ENCODE assay signal across 8 mouse cellular contexts in the genomic region with DNA sequence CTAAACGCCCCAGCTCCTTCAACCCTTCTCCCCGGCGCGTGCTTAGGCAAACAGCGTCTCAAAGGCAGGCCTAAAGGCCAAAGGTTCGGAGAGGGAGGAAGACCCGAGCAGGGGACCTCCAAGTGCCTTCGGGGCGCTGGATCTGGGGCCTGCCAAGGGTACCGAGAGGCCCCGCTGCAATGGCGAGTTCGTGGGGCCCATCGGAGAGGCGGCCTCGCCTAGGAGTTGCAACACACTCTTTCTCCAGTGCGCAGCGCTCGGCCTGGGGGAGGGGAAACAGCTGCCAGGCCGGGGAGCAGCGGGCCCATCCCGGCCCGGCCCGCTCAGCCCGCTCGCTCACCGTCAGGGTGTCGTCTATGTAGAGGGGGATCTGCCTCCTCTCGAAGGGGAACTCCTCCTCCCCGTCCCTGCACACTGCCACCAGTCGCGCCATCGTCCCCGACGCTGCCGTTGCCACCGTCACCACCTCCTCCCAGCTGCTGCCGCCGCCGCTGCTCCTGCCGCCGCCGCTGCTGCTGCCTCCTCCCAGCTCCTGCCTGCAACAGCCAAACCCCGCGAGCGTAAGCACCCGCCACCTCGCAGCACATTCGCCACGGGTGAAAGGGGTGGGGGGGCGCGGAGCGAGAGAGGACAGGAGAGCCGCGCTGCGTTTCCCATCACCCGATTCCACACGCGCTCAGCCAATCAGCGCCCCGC. TPM values are rescaled to one million over a fixed set of nuclear protein-coding genes. Genes with fewer than 3 reads are reported as not detected.
A peak's percentile ranks its signal among the peaks of the same experiment; 100 is the strongest.
DNase-seq lines count a peak whose midpoint lies in the region; ATAC-seq and TF ChIP-seq lines count a peak whose summit lies in the region.

No protein-coding gene starts in this region.

- DNase-seq in A20 (ENCODE audit: low read depth, low spot score), result peak; percentile 95
- DNase-seq in heart, adult 9 months (ENCODE audit: low spot score in 2 of 2), result peak; percentile 92
- DNase-seq in kidney, adult 9 months, result peak; percentile 95
- peak; percentile 96 for DNase-seq in limb, embryonic 14.5 days (ENCODE audit: low spot score)
- DNase-seq in spleen, adult 2 months (ENCODE audit: low read depth in 1 of 2, low spot score in 2 of 2), result peak; percentile 87 to 88

- no peaks in the 10 kb centered on the region for H3K27me3 ChIP-seq in embryonic facial prominence, embryonic 15.5 days
- H3K27me3 ChIP-seq in limb, embryonic 14.5 days (ENCODE audit: control insufficient read depth, insufficient read depth, low read length), result no peaks in the 10 kb centered on the region
- H3K27me3 ChIP-seq in midbrain, embryonic 16.5 days (ENCODE audit: control insufficient read depth, insufficient read depth, low read depth, low read length), result no peaks in the 10 kb centered on the region
- no peaks in the 10 kb centered on the region for H3K27me3 ChIP-seq in spleen, adult 2 months (ENCODE audit: control insufficient read depth, insufficient read depth, low read length)

- no peaks in the 10 kb centered on the region; the same call in 1 of the 2 replicates for H3K4me1 ChIP-seq in bone marrow, adult 2 months (ENCODE audit: control insufficient read depth, insufficient read depth, low read length)
- peaks cover 7% of the 10 kb centered on the region; the same call in 1 of the 2 replicates for H3K4me1 ChIP-seq in embryonic facial prominence, embryonic 15.5 days
- peaks cover 13% of the 10 kb centered on the region for H3K4me1 ChIP-seq in limb, embryonic 14.5 days (ENCODE audit: control insufficient read depth, insufficient read depth, low read length)
- peaks cover 25% of the 10 kb centered on the region for H3K4me1 ChIP-seq in midbrain, embryonic 16.5 days (ENCODE audit: control insufficient read depth, insufficient read depth, low read length)
- peaks cover 7% of the 10 kb centered on the region; the same call in 1 of the 2 replicates for H3K4me1 ChIP-seq in spleen, adult 2 months (ENCODE audit: control insufficient read depth, insufficient read depth, insufficient read length)

- TF ChIP-seq CTCF in bone marrow, adult 2 months (IDR thresholded peaks at IDR 0.05; ENCODE audit: control insufficient read depth, insufficient read depth, low read length), result no peak
- no peak for TF ChIP-seq CTCF in spleen, adult 2 months (IDR thresholded peaks at IDR 0.05; ENCODE audit: extremely low read depth, insufficient read depth, insufficient read length, insufficient replicate concordance)

- H3K4me2 ChIP-seq in embryonic facial prominence, embryonic 15.5 days (replicated peaks), result peak overlapping the region; percentile 73
- peak overlapping the region; percentile 69 for H3K4me2 ChIP-seq in limb, embryonic 14.5 days (replicated peaks; ENCODE audit: low read depth, low read length, severe bottlenecking)
- peak overlapping the region; percentile 78 for H3K4me2 ChIP-seq in midbrain, embryonic 16.5 days (ENCODE audit: low read length)

- peak overlapping the region; percentile 97 for H3K9ac ChIP-seq in embryonic facial prominence, embryonic 15.5 days
- peak overlapping the region; percentile 73 for H3K9ac ChIP-seq in limb, embryonic 14.5 days (ENCODE audit: low read depth, low read length, severe bottlenecking)
- peak overlapping the region; percentile 75 for H3K9ac ChIP-seq in midbrain, embryonic 16.5 days (ENCODE audit: low read depth, low read length)

- under 1% methylated on average over 61 of the region's 61 CpGs for WGBS in bone marrow, adult 2 months
- under 1% methylated on average over 55 of the region's 61 CpGs for WGBS in embryonic facial prominence, embryonic 15.5 days
- under 1% methylated on average over 25 of the region's 61 CpGs for WGBS in limb, embryonic 14.5 days
- WGBS in midbrain, embryonic 16.5 days, result under 1% methylated on average over 49 of the region's 61 CpGs
- under 1% methylated on average over 50 of the region's 61 CpGs for WGBS in spleen, adult 2 months

- H3K27ac ChIP-seq in bone marrow, adult 2 months (ENCODE audit: control insufficient read depth, insufficient read depth, low read depth, low read length, poor library complexity), result peak overlapping the region; percentile 99
- H3K27ac ChIP-seq in embryonic facial prominence, embryonic 15.5 days (replicated peaks), result peak overlapping the region; percentile 97
- peak overlapping the region; percentile 89 for H3K27ac ChIP-seq in limb, embryonic 14.5 days (replicated peaks; ENCODE audit: low read depth, low read length)
- H3K27ac ChIP-seq in midbrain, embryonic 16.5 days (ENCODE audit: low read length), result peak overlapping the region; percentile 100
- H3K27ac ChIP-seq in spleen, adult 2 months (ENCODE audit: insufficient read depth, low read length), result peak overlapping the region; percentile 95

- peak overlapping the region; percentile 94 for H3K4me3 ChIP-seq in bone marrow, adult 2 months (replicated peaks; ENCODE audit: control insufficient read depth, low read depth, low read length)
- peak overlapping the region; percentile 91 for H3K4me3 ChIP-seq in embryonic facial prominence, embryonic 15.5 days (replicated peaks)
- H3K4me3 ChIP-seq in limb, embryonic 14.5 days (replicated peaks; ENCODE audit: low read length), result peak overlapping the region; percentile 90
- H3K4me3 ChIP-seq in midbrain, embryonic 16.5 days (ENCODE audit: low read depth, low read length), result peak overlapping the region; percentile 63
- peak overlapping the region; percentile 81 for H3K4me3 ChIP-seq in spleen, adult 2 months (ENCODE audit: extremely low read depth, insufficient read depth, insufficient read length)

- ATAC-seq in embryonic facial prominence, embryonic 15.5 days (ENCODE audit: insufficient number of reproducible peaks, low FRiP score, low TSS enrichment, low read depth), result peak; percentile 89
- ATAC-seq in limb, embryonic 14.5 days (ENCODE audit: low FRiP score, low read depth), result peak; percentile 88
- ATAC-seq in midbrain, embryonic 16.5 days, result peak; percentile 88

- H3K9me3 ChIP-seq in embryonic facial prominence, embryonic 15.5 days (replicated peaks), result no peaks in the 10 kb centered on the region
- no peaks in the 10 kb centered on the region for H3K9me3 ChIP-seq in limb, embryonic 14.5 days (ENCODE audit: control insufficient read depth, low read length)
- H3K9me3 ChIP-seq in midbrain, embryonic 16.5 days (replicated peaks; ENCODE audit: control insufficient read depth, low read length, poor library complexity, severe bottlenecking), result no peaks in the 10 kb centered on the region

- TF ChIP-seq POLR2A in bone marrow, adult 2 months (IDR thresholded peaks at IDR 0.05; ENCODE audit: borderline replicate concordance, control insufficient read depth, low read depth, low read length), result peak; percentile 85
- peak; percentile 9; the same call in 1 of the 2 replicates for TF ChIP-seq POLR2A in limb, embryonic 14.5 days (IDR thresholded peaks at IDR 0.05; ENCODE audit: borderline replicate concordance, extremely low read depth, insufficient read depth, insufficient read length)
- TF ChIP-seq POLR2A in spleen, adult 2 months (IDR thresholded peaks at IDR 0.05; ENCODE audit: low read depth, low read length), result no peak

- no peaks in the 10 kb centered on the region for H3K36me3 ChIP-seq in embryonic facial prominence, embryonic 15.5 days
- peaks cover 2% of the 10 kb centered on the region; the same call in 1 of the 2 replicates for H3K36me3 ChIP-seq in limb, embryonic 14.5 days (ENCODE audit: control insufficient read depth, insufficient read depth, low read length)
- H3K36me3 ChIP-seq in midbrain, embryonic 16.5 days (ENCODE audit: control insufficient read depth, insufficient read depth, low read length), result no peaks in the 10 kb centered on the region
- H3K36me3 ChIP-seq in spleen, adult 2 months (ENCODE audit: control insufficient read depth, insufficient read depth, low read length), result peaks cover 1% of the 10 kb centered on the region; the same call in 1 of the 2 replicates

RNA-seq across cellular contexts. Expression of gene Ggnbp2, which starts 0.9 kb away (rescaled TPM):
- 67.9 and 113 TPM in 2 replicates for polyA plus RNA-seq in bone marrow, adult 2 months (2011; ENCODE audit: insufficient read depth, insufficient read length, low replicate concordance, missing spikeins)
- 68.6 and 72.0 TPM in 2 replicates for polyA plus RNA-seq in embryonic facial prominence, embryonic 15.5 days (2015; fragmentation: Nextera tagmentation; extraction: Ambion mirVana)
- 86.7 and 105 TPM in 2 replicates for polyA plus RNA-seq in limb, embryonic 14.5 days (2012; rRNA removed)
- polyA plus RNA-seq in limb, embryonic 14.5 days (2014; fragmentation: Nextera tagmentation; extraction: Ambion mirVana), result 67.3 and 69.9 TPM in 2 replicates
- 68.4 and 71.8 TPM in 2 replicates for polyA plus RNA-seq in midbrain, embryonic 16.5 days (2015; fragmentation: Nextera tagmentation; extraction: Ambion mirVana)
- polyA plus RNA-seq in spleen, adult 2 months (2012; rRNA removed), result 25.4 and 34.1 TPM in 2 replicates

RNA-seq across cellular contexts. Expression of gene Myo19, which starts 10.3 kb away (rescaled TPM):
- 4.3 and 8.1 TPM in 2 replicates for polyA plus RNA-seq in bone marrow, adult 2 months (2011; ENCODE audit: insufficient read depth, insufficient read length, low replicate concordance, missing spikeins)
- 11.5 and 14.2 TPM in 2 replicates for polyA plus RNA-seq in embryonic facial prominence, embryonic 15.5 days (2015; fragmentation: Nextera tagmentation; extraction: Ambion mirVana)
- 29.2 and 36.3 TPM in 2 replicates for polyA plus RNA-seq in limb, embryonic 14.5 days (2012; rRNA removed)
- 11.0 and 11.3 TPM in 2 replicates for polyA plus RNA-seq in limb, embryonic 14.5 days (2014; fragmentation: Nextera tagmentation; extraction: Ambion mirVana)
- polyA plus RNA-seq in midbrain, embryonic 16.5 days (2015; fragmentation: Nextera tagmentation; extraction: Ambion mirVana), result 5.3 and 5.8 TPM in 2 replicates
- 5.3 and 5.5 TPM in 2 replicates for polyA plus RNA-seq in spleen, adult 2 months (2012; rRNA removed)

RNA-seq across cellular contexts. Expression of gene Pigw, which starts 10.4 kb away (rescaled TPM):
- 2.7 and 2.9 TPM in 2 replicates for polyA plus RNA-seq in bone marrow, adult 2 months (2011; ENCODE audit: insufficient read depth, insufficient read length, low replicate concordance, missing spikeins)
- polyA plus RNA-seq in embryonic facial prominence, embryonic 15.5 days (2015; fragmentation: Nextera tagmentation; extraction: Ambion mirVana), result 1.9 and 2.4 TPM in 2 replicates
- polyA plus RNA-seq in limb, embryonic 14.5 days (2012; rRNA removed), result 4.9 and 5.8 TPM in 2 replicates
- polyA plus RNA-seq in limb, embryonic 14.5 days (2014; fragmentation: Nextera tagmentation; extraction: Ambion mirVana), result 2.4 and 3.6 TPM in 2 replicates
- 2.4 and 3.4 TPM in 2 replicates for polyA plus RNA-seq in midbrain, embryonic 16.5 days (2015; fragmentation: Nextera tagmentation; extraction: Ambion mirVana)
- polyA plus RNA-seq in spleen, adult 2 months (2012; rRNA removed), result 2.2 and 2.4 TPM in 2 replicates

RNA-seq across cellular contexts. Expression of gene Dhrs11, which starts 40.9 kb away (rescaled TPM):
- polyA plus RNA-seq in bone marrow, adult 2 months (2011; ENCODE audit: insufficient read depth, insufficient read length, low replicate concordance, missing spikeins), result 144 and 158 TPM in 2 replicates
- 13.7 and 14.2 TPM in 2 replicates for polyA plus RNA-seq in embryonic facial prominence, embryonic 15.5 days (2015; fragmentation: Nextera tagmentation; extraction: Ambion mirVana)
- polyA plus RNA-seq in limb, embryonic 14.5 days (2012; rRNA removed), result 22.6 and 29.7 TPM in 2 replicates
- 11.5 and 16.2 TPM in 2 replicates for polyA plus RNA-seq in limb, embryonic 14.5 days (2014; fragmentation: Nextera tagmentation; extraction: Ambion mirVana)
- 8.8 and 9.0 TPM in 2 replicates for polyA plus RNA-seq in midbrain, embryonic 16.5 days (2015; fragmentation: Nextera tagmentation; extraction: Ambion mirVana)
- 88.9 and 126 TPM in 2 replicates for polyA plus RNA-seq in spleen, adult 2 months (2012; rRNA removed)

RNA-seq across cellular contexts. Expression of gene Znhit3, which starts 46.5 kb away (rescaled TPM):
- polyA plus RNA-seq in bone marrow, adult 2 months (2011; ENCODE audit: insufficient read depth, insufficient read length, low replicate concordance, missing spikeins), result 11.3 and 24.5 TPM in 2 replicates
- 49.9 and 58.1 TPM in 2 replicates for polyA plus RNA-seq in embryonic facial prominence, embryonic 15.5 days (2015; fragmentation: Nextera tagmentation; extraction: Ambion mirVana)
- 35.0 and 37.2 TPM in 2 replicates for polyA plus RNA-seq in limb, embryonic 14.5 days (2012; rRNA removed)
- 55.1 and 60.7 TPM in 2 replicates for polyA plus RNA-seq in limb, embryonic 14.5 days (2014; fragmentation: Nextera tagmentation; extraction: Ambion mirVana)
- polyA plus RNA-seq in midbrain, embryonic 16.5 days (2015; fragmentation: Nextera tagmentation; extraction: Ambion mirVana), result 63.4 and 64.2 TPM in 2 replicates
- polyA plus RNA-seq in spleen, adult 2 months (2012; rRNA removed), result 5.4 and 5.6 TPM in 2 replicates

Comparison
In these comparisons a context has a peak if more than half of its experiments do, and no peak if none do; other contexts are left out.
1. Peak in every context shown above with its lines: DNase-seq, ATAC-seq, H3K4me3 ChIP-seq and H3K27ac ChIP-seq.